Mouse (Mus musculus) adrenal gland, adult 18-20 months (tissue): Measurements from ENCODE around the gene Edem1. TPM values are rescaled to one million over a fixed set of nuclear protein-coding genes. Genes with fewer than 3 reads are reported as not detected.
A peak's percentile ranks its signal among the peaks of the same experiment; 100 is the strongest.

ENCODE experiments used
- DNase-seq, 2 experiments: peaks; one replicate each; pipeline ENCODE4 v3.0.0; 2021 to 2022; ENCODE audit warnings: low spot score in 2 of 2
- long read RNA-seq, 2 experiments: library from polyadenylated mRNA; stranded (forward); transcript quantifications; one replicate each; pipeline ENCODE4 v2.0.0; 2021
- total RNA-seq, 2 experiments: library from RNA; stranded (reverse); gene quantifications; 1 replicate in 1 of 2; 2 replicates in 1 of 2; pipeline ENCODE4 v1.2.3; 2021

Gene Edem1
- 10 to 100 TPM; 45.3 to 49.3 TPM for total RNA-seq
- long read RNA-seq, experiment 1, full-length matches to known transcripts = 43 of 45 reads
- long read RNA-seq, experiment 1, partial matches to known transcripts = 0 of 45 reads
- long read RNA-seq, experiment 1, other reads (novel, unspliced or antisense) = 2 of 45 reads
- long read RNA-seq, experiment 2, full-length matches to known transcripts = 104 of 133 reads
- long read RNA-seq, experiment 2, partial matches to known transcripts = 7 of 133 reads
- long read RNA-seq, experiment 2, other reads (novel, unspliced or antisense) = 22 of 133 reads

- DNase-seq = peak; percentile 98 to 99
Observed at GRCm38 (mm10) chr6:108828234-108828868, at the start of gene Edem1. Gene Edem1 (plus strand): TSS chr6:108828641.

GRCm38 (mm10) chr6:108781865-108782264 is 46.6 kb upstream of the Edem1 start:
- no peak for DNase-seq

- peak; percentile 99 for DNase-seq
Observed at GRCm38 (mm10) chr6:108782526-108783183, 45.8 kb upstream of the Edem1 start, which contains the start of gene Arl8b. Gene Arl8b (plus strand): TSS chr6:108783099.

GRCm38 (mm10) chr6:108783184-108783881 is 45.1 kb upstream of the Edem1 start:
- DNase-seq = peak; percentile 25 to 38

- DNase-seq = no peak
Observed at GRCm38 (mm10) chr6:108784056-108784455, 44.4 kb upstream of the Edem1 start.

- no peak for DNase-seq
Observed at GRCm38 (mm10) chr6:108784796-108785195, 43.6 kb upstream of the Edem1 start.

- DNase-seq = no peak
Observed at GRCm38 (mm10) chr6:108785551-108785950, 42.9 kb upstream of the Edem1 start.

GRCm38 (mm10) chr6:108791498-108791897 is 36.9 kb upstream of the Edem1 start:
- DNase-seq = no peak

GRCm38 (mm10) chr6:108795912-108796311 is 32.5 kb upstream of the Edem1 start:
- no peak for DNase-seq

- DNase-seq = no peak
Observed at GRCm38 (mm10) chr6:108796706-108797105, 31.7 kb upstream of the Edem1 start.

GRCm38 (mm10) chr6:108805194-108805593 is 23.2 kb upstream of the Edem1 start:
- DNase-seq = no peak

- DNase-seq = no peak
Observed at GRCm38 (mm10) chr6:108805871-108806270, 22.6 kb upstream of the Edem1 start.

GRCm38 (mm10) chr6:108807446-108807845 is 21.0 kb upstream of the Edem1 start:
- no peak for DNase-seq

GRCm38 (mm10) chr6:108808786-108809185 is 19.7 kb upstream of the Edem1 start:
- DNase-seq = no peak

GRCm38 (mm10) chr6:108810237-108810636 is 18.2 kb upstream of the Edem1 start:
- no peak for DNase-seq

- DNase-seq = no peak
Observed at GRCm38 (mm10) chr6:108812134-108812533, 16.3 kb upstream of the Edem1 start.

- no peak for DNase-seq
Observed at GRCm38 (mm10) chr6:108817510-108817909, 10.9 kb upstream of the Edem1 start.

GRCm38 (mm10) chr6:108824816-108825545 is 3.5 kb upstream of the Edem1 start:
- no peak for DNase-seq

- DNase-seq = no peak
Observed at GRCm38 (mm10) chr6:108826070-108826469, 2.4 kb upstream of the Edem1 start.

GRCm38 (mm10) chr6:108827336-108827920 is 1.0 kb upstream of the Edem1 start:
- no peak for DNase-seq
